Mouse (Mus musculus) small intestine, adult 2 months (tissue): ENCODE measurements around the gene Wdr54.

ENCODE experiments used
- CTCF ChIP-seq: fragments of 200-500 bp; IDR thresholded peaks from 2 replicates; pipeline ENCODE4 v1.5.1; 2012; ENCODE audit warnings: low read depth, mild to moderate bottlenecking, control low read depth, inconsistent platforms, low read length, moderate library complexity, mixed read lengths; ENCODE audit not compliant: insufficient replicate concordance, insufficient read length; ENCODE audit errors: extremely low read depth
- POLR2A ChIP-seq: fragments of 200-500 bp; IDR thresholded peaks from 2 replicates; pipeline ENCODE4 v1.6.1; 2012; ENCODE audit warnings: low read depth, mild to moderate bottlenecking, control low read depth, inconsistent platforms, low read length, moderate library complexity

GRCm38 (mm10) chr6:83184858-83185435 lies 28.8 kb upstream of the Wdr54 start:
- no peak for TF ChIP-seq CTCF
- no peak for TF ChIP-seq POLR2A
